Mouse (Mus musculus): ENCODE measurements around the gene Sec24b.

DNA sequence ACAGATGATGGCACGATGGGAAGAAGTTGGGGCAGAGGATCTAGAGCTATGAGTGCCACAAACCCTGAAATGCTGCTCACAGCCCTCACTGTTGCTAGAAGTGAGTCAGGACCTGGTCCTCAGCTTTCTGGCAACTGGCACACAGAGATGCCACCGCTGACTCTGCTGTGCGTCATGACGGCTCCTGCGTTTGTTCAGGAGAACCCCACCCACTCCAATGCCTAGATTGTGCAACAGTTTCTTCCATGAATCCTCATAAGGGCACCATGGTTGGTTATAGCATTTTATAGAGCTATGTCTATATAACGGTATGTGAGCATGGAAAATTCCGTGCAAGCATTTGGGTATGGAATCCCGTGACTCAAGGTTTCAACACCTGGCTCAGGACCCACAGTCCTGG, 96.7 kb downstream of the Sec24b start:
- TF ChIP-seq CTCF (IDR thresholded peaks at IDR 0.05; ENCODE audit: low read depth) (no peak), EP300 (IDR thresholded peaks at IDR 0.05; ENCODE audit: low read depth) (no peak)
